Mouse (Mus musculus): ENCODE measurements at regions not wholly inside any gene's neighbourhood (a gene's known extent, or its start where the extent isn't known, plus 50 kb on each side); places are given as distances from the start of the nearest gene placed in this dataset.
"Not testable (repeated sequence)": the region's sequence is repeated elsewhere in the genome, so short reads cannot be mapped to it uniquely, and the experiment has no call there.

- DNase-seq (ENCODE audit: low spot score in 2 of 2), result no peak
Measured at GRCm38 (mm10) chr4:105648820-105649446, 140.7 kb upstream of the Gm12728 start.

- DNase-seq (ENCODE audit: low spot score in 2 of 2), result no peak
Measured at GRCm38 (mm10) chr4:105649447-105649833, 140.2 kb upstream of the Gm12728 start.

- DNase-seq (ENCODE audit: low spot score in 2 of 2), result no peak
Measured at GRCm38 (mm10) chr4:105656071-105656655, 133.5 kb upstream of the Gm12728 start.

- no peak for DNase-seq (ENCODE audit: low spot score in 2 of 2)
Measured at GRCm38 (mm10) chr4:105658581-105658980, 131.1 kb upstream of the Gm12728 start.

- no peak for DNase-seq (ENCODE audit: low spot score in 2 of 2)
Measured at GRCm38 (mm10) chr4:105676690-105677089, 113.0 kb upstream of the Gm12728 start.

- no peak for DNase-seq (ENCODE audit: low spot score in 2 of 2)
Measured at GRCm38 (mm10) chr4:105690716-105691115, 99.0 kb upstream of the Gm12728 start.

- no peak for DNase-seq (ENCODE audit: low spot score in 2 of 2)
Measured at GRCm38 (mm10) chr4:105692380-105692779, 97.3 kb upstream of the Gm12728 start.

GRCm38 (mm10) chr4:105695895-105696294 lies 93.8 kb upstream of the Gm12728 start:
- no peak for DNase-seq (ENCODE audit: low spot score in 2 of 2)

GRCm38 (mm10) chr4:105697123-105697522 lies 92.5 kb upstream of the Gm12728 start:
- DNase-seq (ENCODE audit: low spot score in 2 of 2), result no peak

- DNase-seq (ENCODE audit: low spot score in 2 of 2), result no peak
Measured at GRCm38 (mm10) chr4:105702036-105702435, 87.6 kb upstream of the Gm12728 start.

GRCm38 (mm10) chr4:105703408-105703807 lies 86.3 kb upstream of the Gm12728 start:
- DNase-seq (ENCODE audit: low spot score in 2 of 2), result no peak

- DNase-seq (ENCODE audit: low spot score in 2 of 2), result no peak
Measured at GRCm38 (mm10) chr4:105704271-105704670, 85.4 kb upstream of the Gm12728 start.

GRCm38 (mm10) chr4:105705996-105706395 lies 83.7 kb upstream of the Gm12728 start:
- no peak for DNase-seq (ENCODE audit: low spot score in 2 of 2)

GRCm38 (mm10) chr4:105708080-105708796 lies 81.4 kb upstream of the Gm12728 start:
- no peak for DNase-seq (ENCODE audit: low spot score in 2 of 2)

GRCm38 (mm10) chr4:105713956-105714355 lies 75.7 kb upstream of the Gm12728 start:
- peak in 1 of 2 experiments; percentile 12 for DNase-seq (ENCODE audit: low spot score in 2 of 2)

GRCm38 (mm10) chr4:105718080-105718479 lies 71.6 kb upstream of the Gm12728 start:
- no peak for DNase-seq (ENCODE audit: low spot score in 2 of 2)

GRCm38 (mm10) chr4:105728696-105729095 lies 61.0 kb upstream of the Gm12728 start:
- DNase-seq (ENCODE audit: low spot score in 2 of 2), result no peak

GRCm38 (mm10) chr4:105730900-105731299 lies 58.8 kb upstream of the Gm12728 start:
- DNase-seq (ENCODE audit: low spot score in 2 of 2), result no peak

GRCm38 (mm10) chr4:105735116-105735515 lies 54.6 kb upstream of the Gm12728 start:
- not testable (repeated sequence) for DNase-seq (ENCODE audit: low spot score in 2 of 2)
